Mouse (Mus musculus) CH12.LX (cell line): Measurements from ENCODE around the gene Bcr. TPM values are rescaled to one million over a fixed set of nuclear protein-coding genes. Genes with fewer than 3 reads are reported as not detected.

ENCODE experiments used
- DNase-seq: peaks from one replicate; pipeline ENCODE4 v3.0.0-alpha.2; 2013; ENCODE audit errors: extremely low read depth
- H3K27ac ChIP-seq: 2 replicates; pipeline ENCODE4 v1.5.1; 2012; ENCODE audit warnings: low read depth, mild to moderate bottlenecking, control low read depth, moderate library complexity; ENCODE audit not compliant: insufficient read depth
- H3K27me3 ChIP-seq: replicated peaks from 2 replicates; pipeline ENCODE3; 2012; ENCODE audit warnings: inconsistent platforms
- H3K36me3 ChIP-seq, 2 experiments: replicated peaks in 1 of 2; 2 replicates each; pipeline versions ENCODE3 to v1.6.1; 2012; ENCODE audit warnings: inconsistent platforms in 1 of 2, low read length in 1 of 2, mild to moderate bottlenecking in 1 of 2, mixed read lengths in 1 of 2, moderate library complexity in 1 of 2; ENCODE audit not compliant: control insufficient read depth in 1 of 2, insufficient read depth in 1 of 2
- H3K4me1 ChIP-seq, 2 experiments: 2 replicates each; pipeline ENCODE4 v1.6.1; 2012; ENCODE audit warnings: inconsistent platforms in 1 of 2, moderate library complexity in 1 of 2; ENCODE audit not compliant: insufficient read depth in 2 of 2, control insufficient read depth in 1 of 2
- H3K4me2 ChIP-seq: 2 replicates; pipeline ENCODE4 v1.6.1; 2012; ENCODE audit warnings: low read depth, mild to moderate bottlenecking, control low read depth; ENCODE audit not compliant: poor library complexity, insufficient read depth, severe bottlenecking
- H3K4me3 ChIP-seq, 3 experiments: fragments of 150-350 bp in 1 of 3; sonication (generic) in 1 of 3; replicated peaks in 1 of 3; 2 replicates each; pipeline versions ENCODE3 to v1.5.1; 2011 to 2012; ENCODE audit warnings: low read depth in 2 of 3, low read length in 2 of 3, mild to moderate bottlenecking in 2 of 3, moderate library complexity in 2 of 3, control low read depth in 1 of 3, improper control_type of control experiment in 1 of 3, inconsistent platforms in 1 of 3, mixed read lengths in 1 of 3; ENCODE audit not compliant: poor library complexity in 1 of 3
- H3K79me2 ChIP-seq: replicated peaks from 2 replicates; pipeline ENCODE4 v1.6.1; 2012; ENCODE audit warnings: mild to moderate bottlenecking, moderate library complexity; ENCODE audit not compliant: control insufficient read depth, poor library complexity, insufficient read depth, severe bottlenecking; ENCODE audit errors: extremely low read depth
- H3K9ac ChIP-seq: 2 replicates; pipeline ENCODE4 v1.6.1; 2012; ENCODE audit warnings: low read depth, mild to moderate bottlenecking, control low read depth, moderate library complexity; ENCODE audit not compliant: insufficient read depth
- H3K9me3 ChIP-seq: replicated peaks from 2 replicates; pipeline ENCODE3; 2012; ENCODE audit warnings: low read length, inconsistent platforms, mixed read lengths
- BHLHE40 ChIP-seq: IDR thresholded peaks from 2 replicates; pipeline ENCODE4 v1.6.1; 2011; ENCODE audit warnings: mild to moderate bottlenecking, low read depth, low read length, improper control_type of control experiment
- CHD1 ChIP-seq: IDR thresholded peaks from 2 replicates; pipeline ENCODE4 v1.6.1; 2012; ENCODE audit warnings: low read depth, low read length, improper control_type of control experiment, inconsistent platforms
- CHD2 ChIP-seq: IDR thresholded peaks from 2 replicates; pipeline ENCODE4 v1.6.1; 2011; ENCODE audit warnings: low read length, improper control_type of control experiment
- E2F4 ChIP-seq: IDR thresholded peaks from 2 replicates; pipeline ENCODE4 v1.6.1; 2011; ENCODE audit warnings: low read depth, low read length, improper control_type of control experiment; ENCODE audit not compliant: insufficient replicate concordance
- EP300 ChIP-seq: IDR thresholded peaks from 2 replicates; pipeline ENCODE4 v1.6.1; 2011; ENCODE audit warnings: low read length, improper control_type of control experiment
- HCFC1 ChIP-seq: IDR thresholded peaks from 2 replicates; pipeline ENCODE4 v1.6.1; 2012; ENCODE audit warnings: low read depth, mild to moderate bottlenecking, inconsistent platforms, low read length, improper control_type of control experiment
- IRF4 ChIP-seq: IDR thresholded peaks from 2 replicates; pipeline ENCODE4 v1.6.1; 2014; ENCODE audit warnings: low read depth, mild to moderate bottlenecking, inconsistent platforms, low read length, improper control_type of control experiment
- JUN ChIP-seq: IDR thresholded peaks from 2 replicates; pipeline ENCODE4 v1.6.1; 2011; ENCODE audit warnings: low read depth, mild to moderate bottlenecking, low read length, improper control_type of control experiment, moderate library complexity; ENCODE audit not compliant: insufficient read depth
- KAT2A ChIP-seq: IDR thresholded peaks from 2 replicates; pipeline ENCODE4 v1.6.1; 2012; ENCODE audit warnings: low read length, improper control_type of control experiment, inconsistent platforms; ENCODE audit not compliant: insufficient replicate concordance
- MAX ChIP-seq: IDR thresholded peaks from 2 replicates; pipeline ENCODE4 v1.6.1; 2011; ENCODE audit warnings: low read length, improper control_type of control experiment
- MXI1 ChIP-seq: IDR thresholded peaks from 2 replicates; pipeline ENCODE4 v1.6.1; 2011; ENCODE audit warnings: mild to moderate bottlenecking, low read depth, low read length, improper control_type of control experiment
- NRF1 ChIP-seq: IDR thresholded peaks from 2 replicates; pipeline ENCODE4 v1.6.1; 2014; ENCODE audit warnings: low read depth, mild to moderate bottlenecking, inconsistent platforms, low read length, improper control_type of control experiment, moderate library complexity
- POLR2A ChIP-seq: IDR thresholded peaks from 2 replicates; pipeline ENCODE4 v1.6.1; 2011; ENCODE audit warnings: low read depth, mild to moderate bottlenecking, improper control_type of control experiment, low read length
- RAD21 ChIP-seq: IDR thresholded peaks from 2 replicates; pipeline ENCODE4 v1.6.1; 2011; ENCODE audit warnings: low read depth, mild to moderate bottlenecking, low read length, improper control_type of control experiment, moderate library complexity
- SIN3A ChIP-seq: IDR thresholded peaks from 2 replicates; pipeline ENCODE4 v1.6.1; 2012; ENCODE audit warnings: low read length, improper control_type of control experiment, inconsistent platforms
- TBP ChIP-seq: conservative IDR thresholded peaks from 2 replicates; pipeline ENCODE4 v1.6.1; 2011; ENCODE audit warnings: low read depth, low read length, improper control_type of control experiment
- UBTF ChIP-seq: IDR thresholded peaks from 2 replicates; pipeline ENCODE4 v1.6.1; 2012; ENCODE audit warnings: low read depth, mild to moderate bottlenecking, inconsistent platforms, low read length, improper control_type of control experiment, moderate library complexity
- ZC3H11A ChIP-seq: IDR thresholded peaks from 2 replicates; pipeline ENCODE4 v1.6.1; 2012; ENCODE audit warnings: low read depth, mild to moderate bottlenecking, inconsistent platforms, low read length, improper control_type of control experiment
- dilution Hi-C: fragments of 300-500 bp; cut with MboI; formaldehyde crosslinking; loops from 2 replicates; pipeline ENCODE4 v1.14.3; 2020; ENCODE audit warnings: low sequenced_read_pairs; ENCODE audit not compliant: extremely low pct_unique_long_range_greater_than_20kb, extremely low pct_ligation_motif_present
- in situ Hi-C: fragments of 300-500 bp; cut with MboI; formaldehyde crosslinking; loops from 3 replicates; pipeline ENCODE4 v1.14.3; 2019; ENCODE audit warnings: low sequenced_read_pairs, low pct_ligation_motif_present, low pct_unique_long_range_greater_than_20kb, mixed read lengths
- polyA plus RNA-seq: library from polyadenylated mRNA; unstranded; fragments of >175 nt; gene quantifications from 2 replicates; pipeline ENCODE4 v1.2.1, GENCODE M21; 2012; ENCODE audit warnings: low read depth; ENCODE audit not compliant: insufficient read length
- total RNA-seq, 2 experiments: library from RNA; depleted of rRNA; stranded (reverse); fragments of 300-350 nt in 1 of 2; fragments of >200 nt in 1 of 2; gene quantifications; 2 replicates each; pipeline ENCODE4 v1.2.3; 2012 to 2014

Bcr gene
- total and polyA plus RNA-seq, 3 experiments: 4.0 to 22.1 (median 20.0) TPM

DNA sequence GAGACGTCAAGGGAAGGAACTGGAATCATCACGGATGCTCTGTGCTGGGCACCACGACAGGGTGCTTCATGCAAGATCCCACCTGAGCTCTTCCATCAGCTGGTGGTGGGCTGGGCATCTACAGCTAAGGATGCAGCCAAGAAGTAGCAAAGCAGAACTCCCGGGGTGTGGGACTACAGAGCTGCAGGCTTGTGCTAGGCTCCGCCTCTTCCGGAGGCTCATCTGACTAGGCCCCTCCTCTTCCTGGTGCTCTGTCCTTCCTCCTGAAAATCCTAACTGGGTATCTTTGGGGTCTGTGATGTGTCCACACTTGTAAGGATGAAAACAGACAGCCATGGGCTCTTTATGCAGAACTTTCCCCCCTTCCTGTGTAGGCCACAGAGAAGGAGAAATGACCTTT lies 5.3 kb downstream of the Bcr start:
- H3K36me3 ChIP-seq: peaks cover 4 to 47% of the 10 kb centered on the region in 2 experiments
- H3K79me2 ChIP-seq: peaks cover 58% of the 10 kb centered on the region
- H3K4me3 ChIP-seq: no peak overlapping the region
- no peak overlapping the region for H3K9ac ChIP-seq
- TF ChIP-seq POLR2A (no peak), EP300 (no peak), MXI1 (no peak)
- H3K27ac ChIP-seq: no peak overlapping the region
- in situ Hi-C loops (no loop called here), dilution Hi-C loops (no loop called here)
- DNase-seq: no peak
- H3K9me3 ChIP-seq: no peaks in the 10 kb centered on the region
- H3K27me3 ChIP-seq: no peaks in the 10 kb centered on the region
- H3K4me2 ChIP-seq: no peak overlapping the region
- H3K4me1 ChIP-seq: peaks cover 17 to 88% of the 10 kb centered on the region in 2 experiments

DNA sequence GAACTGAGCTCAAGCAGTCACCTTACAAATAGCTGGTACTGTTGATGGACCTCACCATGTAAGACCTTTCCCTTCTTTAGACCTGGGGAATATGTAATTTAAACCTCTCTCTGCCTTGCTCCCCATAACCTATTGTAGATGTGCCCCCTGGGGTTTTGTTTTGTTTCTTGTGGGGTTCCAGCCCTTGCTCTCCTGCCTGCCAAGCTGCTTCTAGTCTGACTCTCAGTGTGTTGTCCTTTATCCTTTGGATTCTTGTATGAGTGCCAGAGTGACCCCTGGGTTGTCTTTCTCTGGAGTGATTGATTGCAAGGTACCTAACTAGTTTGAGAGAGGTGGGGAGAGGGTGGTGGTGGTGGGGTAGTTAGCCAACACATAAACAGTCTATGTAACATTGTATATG lies 7.1 kb downstream of the Bcr start:
- H3K9me3 ChIP-seq: no peaks in the 10 kb centered on the region
- TF ChIP-seq TBP (no peak), UBTF (no peak), EP300 (no peak), E2F4 (no peak), CHD2 (no peak), JUN (no peak), NRF1 (no peak), CHD1 (no peak), KAT2A (no peak), BHLHE40 (no peak), ZC3H11A (no peak), HCFC1 (no peak), RAD21 (no peak), POLR2A (no peak), MAX (no peak), SIN3A (no peak), IRF4 (no peak)
- TF ChIP-seq, all 38 proteins: peak for 0

More for the DNA sequence above, 7.1 kb downstream of the Bcr start:
- in situ Hi-C loops: no loop called here
- dilution Hi-C loops: no loop called here
- Histone ChIP-seq H3K27ac (no peak overlapping the region), H3K4me1 (peaks cover 15 to 84% of the 10 kb centered on the region in 2 experiments), H3K4me2 (no peak overlapping the region), H3K79me2 (peaks cover 50% of the 10 kb centered on the region), H3K4me3 (no peak overlapping the region), H3K9ac (no peak overlapping the region), H3K27me3 (no peaks in the 10 kb centered on the region), H3K36me3 (peaks cover 4 to 57% of the 10 kb centered on the region in 2 experiments)
- no peak for DNase-seq
